Mouse (Mus musculus) small intestine, adult 10 weeks (tissue): ENCODE measurements around the gene Tmem222. TPM values are rescaled to one million over a fixed set of nuclear protein-coding genes. Genes with fewer than 3 reads are reported as not detected.

ENCODE experiments used
- polyA plus RNA-seq: library from polyadenylated mRNA; stranded (reverse); fragments of 350-450 nt; fragmentation: Illumina TruSeq; extraction: RNeasy Lipid Tissue Mini Kit (QIAGEN cat#74804); gene quantifications from one replicate; pipeline ENCODE4 v1.2.3, GENCODE M21; 2014; ENCODE audit warnings: low replicate concordance

Tmem222 gene
- polyA plus RNA-seq: not detected

DNA sequence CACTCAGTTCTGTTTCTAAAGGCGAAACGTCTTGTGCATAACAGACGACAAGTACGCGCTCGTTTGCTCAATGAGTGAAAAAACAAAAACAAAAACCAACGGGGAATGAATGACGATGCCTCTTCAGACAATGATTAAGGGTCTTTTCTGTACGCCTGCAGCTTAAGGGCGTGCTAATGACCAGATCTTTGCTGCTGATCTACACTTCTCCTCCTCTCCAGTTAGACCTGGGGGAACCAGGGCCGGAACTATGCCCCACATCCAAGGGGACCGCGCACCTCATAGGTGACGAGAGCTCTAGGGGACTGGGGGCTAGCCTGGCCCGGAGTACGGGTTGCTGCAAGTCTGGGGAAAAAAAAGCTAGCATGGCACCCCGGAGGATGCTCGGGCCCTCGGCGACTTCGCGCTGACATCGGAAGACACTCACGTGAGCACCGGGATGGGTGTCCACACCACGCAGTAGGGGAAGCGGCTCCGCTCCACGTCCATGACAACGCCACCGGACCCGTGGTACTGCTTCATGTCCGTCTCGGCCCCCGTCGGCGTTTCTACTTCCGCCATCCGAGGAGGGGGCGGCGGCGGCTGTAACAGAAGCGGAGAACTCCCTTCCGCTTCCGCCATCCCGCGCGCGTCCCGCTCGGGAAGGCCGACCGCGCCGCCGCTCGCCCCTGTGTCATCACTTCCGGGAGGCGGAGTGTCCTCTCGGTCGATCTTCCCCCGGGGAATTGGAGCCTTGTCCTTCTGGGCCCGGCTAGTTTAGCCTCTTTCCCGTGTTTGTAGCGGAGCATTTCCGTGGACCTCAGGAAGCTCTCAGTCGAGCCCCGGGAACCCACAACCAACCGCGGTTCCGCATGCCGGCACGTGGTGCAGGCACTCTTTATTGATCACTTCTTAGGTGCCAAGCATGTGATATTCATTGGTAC lies at the start of gene Tmem222:
TSS of gene Tmem222 (minus strand) at position 689 of the 923 bp plus-strand sequence.

DNA sequence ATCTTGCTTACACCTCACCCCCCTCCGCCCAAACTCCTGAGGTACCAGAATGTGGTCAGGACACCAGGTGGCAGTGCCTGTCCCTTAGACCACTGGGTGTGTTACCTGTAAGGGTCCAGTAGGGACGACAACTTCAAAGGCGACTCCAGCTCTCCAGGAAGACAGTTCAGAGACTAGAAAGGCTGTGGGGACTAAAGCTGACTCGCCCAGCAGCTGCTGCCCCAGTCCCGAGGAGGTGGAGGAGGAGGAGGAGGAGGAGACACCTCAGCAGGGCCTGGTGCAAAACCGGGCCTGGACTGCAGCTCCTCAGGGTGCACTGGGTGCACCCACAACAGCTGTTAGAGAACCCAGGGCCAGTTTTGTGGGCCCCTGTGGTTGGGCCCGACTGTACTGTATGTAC lies 14.7 kb downstream of the Tmem222 start, which contains the start of gene Sytl1:
TSS of gene Sytl1 (minus strand) at position 232 of the 400 bp plus-strand sequence.

DNA sequence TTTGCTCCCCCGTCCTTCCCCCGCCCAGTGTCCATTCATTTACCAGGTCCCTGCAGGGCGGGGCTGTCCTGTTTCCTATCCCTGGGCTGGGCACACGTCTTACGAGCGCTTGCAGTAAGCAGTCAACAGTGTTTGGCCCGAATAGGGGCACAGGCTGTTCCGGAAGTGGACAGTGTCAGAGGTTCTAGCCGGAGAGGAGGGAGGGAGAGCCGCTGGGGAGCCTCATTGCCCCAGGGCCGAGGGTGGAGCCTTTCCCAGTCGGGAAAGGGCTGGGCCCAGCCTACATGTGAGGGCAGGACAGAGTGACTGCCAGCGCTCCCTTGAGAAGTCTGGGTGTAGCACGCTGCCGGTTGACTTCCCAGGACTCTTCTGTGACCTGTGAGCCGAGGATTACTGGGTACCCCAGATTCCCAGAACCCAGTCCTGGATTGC lies 37.1 kb downstream of the Tmem222 start, which contains the start of gene Map3k6:
TSS of gene Map3k6 (plus strand) at position 329 of the 432 bp plus-strand sequence.

Other genes with a start within 250 kb of the Tmem222 start
- 123 TPM for gene Wasf2, start 147.3 kb downstream of the Tmem222 start, polyA plus RNA-seq
- not detected for gene Cd164l2, start 65.7 kb downstream of the Tmem222 start, polyA plus RNA-seq
- not detected for gene Gpr3, start 65.3 kb downstream of the Tmem222 start, polyA plus RNA-seq
- not detected for gene Map3k6, start 37.0 kb downstream of the Tmem222 start, polyA plus RNA-seq
- gene Sytl1, start 14.7 kb downstream of the Tmem222 start, polyA plus RNA-seq: not detected
- 3.7 TPM for gene Wdtc1, start 75.7 kb upstream of the Tmem222 start, polyA plus RNA-seq
- gene Slc9a1, start 91.9 kb upstream of the Tmem222 start, polyA plus RNA-seq: 0.97 TPM
- not detected for gene Tent5b, start 202.3 kb upstream of the Tmem222 start, polyA plus RNA-seq
- 1.0 TPM for gene Trnp1, start 220.8 kb upstream of the Tmem222 start, polyA plus RNA-seq
- 1.6 TPM for gene Kdf1, start 241.2 kb upstream of the Tmem222 start, polyA plus RNA-seq